Mouse (Mus musculus) heart, postnatal 10 days (tissue): ENCODE results near the gene Tjp1. TPM values are rescaled to one million over a fixed set of nuclear protein-coding genes. Genes with fewer than 3 reads are reported as not detected.

Source experiments
- DNase-seq, 2 experiments: peaks; one replicate each; pipeline ENCODE4 v3.0.0; 2021
- intact Hi-C: fragments of 180-260 bp; cut with DNase I; formaldehyde crosslinking; loops from one replicate; pipeline ENCODE4 v1.15.1; 2025
- total RNA-seq, 2 experiments: library from RNA; stranded (reverse); gene quantifications; 2 replicates each; pipeline ENCODE4 v1.2.3; 2021

Gene Tjp1
- total RNA-seq: 100 to 1,000 TPM; 143 to 169 TPM

DNA sequence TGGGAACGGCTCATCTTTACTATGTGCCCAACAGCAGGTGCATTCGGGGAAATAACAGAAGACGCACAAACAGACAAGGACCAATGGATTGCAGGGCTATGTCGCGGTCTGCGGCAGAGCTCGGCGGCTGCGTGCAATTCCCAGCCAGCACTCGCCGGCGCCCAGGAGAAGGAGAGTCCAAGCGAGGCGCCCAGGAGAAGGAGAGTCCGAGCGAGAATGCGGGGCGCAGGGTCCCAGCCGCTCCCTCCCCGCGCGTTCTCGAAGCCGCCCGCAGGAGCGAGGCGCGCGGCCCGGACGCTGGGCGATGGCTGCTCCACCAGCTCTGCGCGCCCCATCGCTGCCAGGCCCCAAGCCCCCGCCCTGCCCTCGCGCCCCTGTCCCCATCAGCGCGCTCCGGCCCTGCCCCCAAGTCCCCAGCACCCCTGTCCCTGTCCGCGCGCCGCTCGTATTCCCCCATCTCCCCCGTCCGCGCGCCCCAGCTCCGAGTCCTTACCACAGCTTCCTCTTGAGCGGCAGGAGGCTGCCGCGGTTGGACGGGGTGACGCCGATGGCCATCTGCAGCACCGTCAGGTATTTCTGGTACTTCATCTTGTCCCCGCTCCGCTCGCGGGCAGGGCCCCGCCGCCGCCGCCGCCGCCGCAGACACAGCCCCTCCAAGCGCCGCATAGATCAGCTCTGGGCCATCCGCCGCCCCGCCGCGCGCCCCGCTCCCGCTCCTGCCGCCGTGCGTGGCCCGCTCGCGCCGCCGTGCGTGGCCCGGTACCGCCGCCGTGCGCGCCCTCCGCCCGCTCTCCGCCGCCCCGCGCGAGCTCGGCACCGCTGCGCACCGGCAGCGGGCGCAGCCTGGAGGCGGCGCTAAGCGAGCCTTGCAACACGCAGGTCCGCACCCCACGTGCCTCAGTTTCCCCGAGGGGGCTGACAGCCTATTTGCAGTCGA, at the start of gene Tjp1:
Gene Tjp1 (minus strand): TSS at position 711 of the 937 bp plus-strand sequence.
- intact Hi-C loops: no loop called here
- DNase-seq: no peak

- intact Hi-C loops: no loop called here
- no peak for DNase-seq
These were observed 49.5 kb upstream of the Tjp1 start for GRCm38 (mm10) chr7:65577118-65577517.

GRCm38 (mm10) chr7:65572731-65573130, 45.1 kb upstream of the Tjp1 start:
- intact Hi-C loops: no loop called here
- no peak for DNase-seq

DNA sequence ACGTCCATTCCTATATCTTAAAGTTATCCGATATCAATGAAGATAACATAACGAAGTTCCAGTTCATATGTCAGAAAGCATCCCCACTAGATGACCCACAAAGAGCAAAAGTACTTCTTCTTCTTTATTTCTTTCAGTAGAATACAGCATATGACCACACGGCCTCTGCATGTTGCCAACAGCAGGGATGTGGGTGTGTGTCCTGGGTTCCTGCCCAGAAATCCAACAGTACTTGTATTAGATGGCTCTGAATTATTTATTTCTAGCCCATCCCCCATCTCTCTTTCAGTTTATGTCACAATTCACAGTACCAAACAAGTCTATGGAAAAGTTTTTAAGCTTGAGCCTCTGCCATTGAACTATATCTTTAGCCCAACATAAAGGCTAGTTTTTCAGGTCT, 43.1 kb upstream of the Tjp1 start:
- intact Hi-C loops: no loop called here
- DNase-seq: peak; percentile 18 to 29

DNA sequence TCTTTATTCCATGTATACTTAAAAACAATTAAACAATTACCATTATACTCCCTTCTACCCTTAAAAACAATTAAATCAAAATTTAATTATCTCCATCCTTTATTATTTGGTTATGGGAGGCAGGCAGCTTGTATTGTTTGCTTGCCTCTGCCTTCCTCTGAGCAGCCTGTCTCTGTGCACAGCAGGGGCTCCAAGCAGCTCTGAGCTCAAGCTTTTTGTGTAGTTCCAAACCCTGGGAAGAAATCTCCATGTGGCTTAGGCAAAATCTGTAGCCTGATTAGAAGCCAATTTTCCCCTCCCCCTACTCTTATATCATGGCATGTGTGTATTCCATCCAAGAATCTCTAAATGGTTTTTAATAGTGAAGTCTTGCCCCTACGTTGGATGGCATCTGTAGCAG, 28.4 kb upstream of the Tjp1 start:
- intact Hi-C loops: no loop called here
- no peak for DNase-seq

DNA sequence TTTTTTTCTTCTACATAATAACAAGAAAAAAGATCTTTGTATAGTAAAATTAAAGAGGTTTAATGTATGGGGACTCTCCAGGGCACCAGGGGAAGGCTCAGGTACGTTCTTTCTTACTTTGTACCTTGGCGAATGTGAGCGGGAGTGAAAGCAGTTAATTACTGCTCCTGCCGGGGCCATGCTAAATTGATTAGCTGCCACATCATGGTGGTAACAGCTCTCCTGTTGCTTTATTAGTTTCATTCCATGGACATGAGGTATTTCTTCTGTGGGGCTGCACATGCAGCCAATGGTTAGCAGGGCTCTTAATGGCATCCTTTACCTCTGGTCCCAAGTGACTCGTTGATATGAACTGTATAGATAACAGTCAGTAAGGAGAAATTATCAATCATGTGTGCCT, 18.2 kb upstream of the Tjp1 start:
- no peak for DNase-seq
- intact Hi-C loops: no loop called here

GRCm38 (mm10) chr7:65532689-65533088, 5.1 kb upstream of the Tjp1 start:
- DNase-seq: no peak
- intact Hi-C loops: no loop called here

- DNase-seq: no peak
- intact Hi-C loops: no loop called here
These were observed 4.5 kb downstream of the Tjp1 start for GRCm38 (mm10) chr7:65523116-65523515.

DNA sequence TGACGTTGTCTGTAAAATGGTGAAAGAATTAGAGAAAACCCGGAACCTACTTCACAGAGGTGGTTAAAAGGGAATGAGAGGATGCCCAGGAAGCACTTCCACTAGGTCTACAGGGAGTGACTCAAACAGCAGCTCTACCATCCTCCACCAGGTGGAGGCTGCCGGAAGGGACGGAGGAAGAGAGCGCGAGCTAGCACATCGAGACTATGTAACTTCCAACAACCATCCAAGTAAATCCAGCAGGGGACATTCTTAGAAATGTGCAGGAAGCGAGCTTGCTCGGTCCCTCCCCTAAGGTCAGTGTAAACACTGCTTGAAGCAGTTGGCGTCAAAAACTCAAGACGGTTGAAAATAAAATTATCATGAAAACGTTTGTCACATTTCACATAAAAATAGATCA, 5.1 kb downstream of the Tjp1 start:
- intact Hi-C loops: no loop called here
- no peak for DNase-seq

DNA sequence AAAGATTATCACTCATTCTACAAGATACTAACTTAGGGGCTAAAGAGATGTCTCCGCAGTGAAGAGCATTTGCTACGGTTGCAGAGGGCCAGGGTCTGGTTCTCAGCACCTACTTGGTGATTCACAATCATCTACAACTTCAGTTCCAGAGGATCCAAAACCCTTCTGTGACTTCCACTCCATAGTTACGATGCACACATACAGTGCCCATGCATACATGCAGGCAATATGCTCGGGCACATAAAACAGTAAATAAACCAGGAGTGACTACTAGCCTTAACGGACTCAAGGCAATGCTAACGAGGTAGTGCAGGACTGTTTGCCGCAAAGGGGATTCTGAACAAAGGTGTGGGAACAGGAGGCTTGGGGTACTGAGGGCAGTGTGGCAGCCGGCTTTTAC, 7.0 kb downstream of the Tjp1 start:
- DNase-seq: no peak
- intact Hi-C loops: no loop called here

DNA sequence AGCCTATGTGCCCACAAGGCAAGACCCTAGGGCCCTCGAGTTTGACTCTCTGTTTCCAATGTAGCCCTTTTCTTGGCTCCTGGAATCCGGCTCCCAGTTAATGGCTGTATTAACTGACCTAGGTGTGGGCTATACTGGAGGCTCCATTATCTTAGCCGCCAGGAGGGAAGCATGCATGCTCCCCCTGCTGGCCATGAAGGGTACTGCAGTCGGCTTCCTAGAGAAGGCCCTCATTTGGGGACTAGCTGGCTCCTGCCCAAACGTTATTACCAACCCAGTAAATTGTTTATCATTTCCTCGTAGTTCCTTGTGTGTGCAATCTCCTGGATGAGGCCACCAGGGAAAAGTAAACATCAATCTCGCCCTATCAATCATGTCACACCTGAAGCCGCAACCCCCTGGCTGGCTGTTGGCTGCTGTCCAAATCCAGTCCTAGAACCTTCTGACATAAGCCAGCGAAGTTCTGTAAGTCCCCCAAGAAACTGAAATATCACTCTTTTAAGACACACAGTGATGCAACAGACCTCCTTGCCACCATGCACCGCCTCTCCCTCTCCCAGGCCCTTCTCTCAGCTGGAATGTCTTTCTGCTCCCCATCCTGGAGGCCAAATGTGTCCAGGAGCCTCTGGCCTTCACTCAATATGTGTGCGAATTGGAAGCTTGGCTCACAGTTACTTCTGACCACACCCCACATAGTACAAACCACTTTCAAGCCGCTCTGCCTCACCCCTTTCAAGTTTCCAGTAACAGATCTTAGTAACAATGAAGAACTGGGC, 7.6 kb downstream of the Tjp1 start:
- DNase-seq: peak; percentile 75 to 82
- intact Hi-C loops: loop anchor here (1.0 kb wide), 1 partner anchor 203 kb away; no protein-coding TSS in a partner anchor

- no peak for DNase-seq
- intact Hi-C loops: no loop called here
These were observed 10.7 kb downstream of the Tjp1 start for GRCm38 (mm10) chr7:65516903-65517302.

- intact Hi-C loops: no loop called here
- DNase-seq: no peak
These were observed 14.0 kb downstream of the Tjp1 start for GRCm38 (mm10) chr7:65513451-65514179.

DNA sequence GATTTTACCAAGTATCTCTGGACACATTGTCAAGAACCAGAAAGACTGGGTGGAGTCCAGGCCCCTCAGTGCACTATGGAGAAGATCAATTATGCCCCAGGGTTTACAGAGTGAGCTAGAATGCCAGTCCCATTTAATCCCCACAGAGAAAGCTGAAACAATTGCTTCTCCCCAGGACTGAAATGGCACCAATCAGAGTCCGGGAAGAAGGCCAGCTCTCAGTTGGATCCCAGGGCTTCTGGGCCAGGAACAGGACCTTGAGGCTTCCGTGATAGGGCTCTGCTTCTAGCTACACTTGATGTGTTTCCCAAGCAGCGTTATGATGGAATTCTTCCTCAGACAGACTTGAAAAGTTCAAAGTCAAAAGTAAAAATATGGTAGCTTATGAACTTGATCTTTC, 18.2 kb downstream of the Tjp1 start:
- peak; percentile 34 to 46 for DNase-seq
- intact Hi-C loops: no loop called here

DNA sequence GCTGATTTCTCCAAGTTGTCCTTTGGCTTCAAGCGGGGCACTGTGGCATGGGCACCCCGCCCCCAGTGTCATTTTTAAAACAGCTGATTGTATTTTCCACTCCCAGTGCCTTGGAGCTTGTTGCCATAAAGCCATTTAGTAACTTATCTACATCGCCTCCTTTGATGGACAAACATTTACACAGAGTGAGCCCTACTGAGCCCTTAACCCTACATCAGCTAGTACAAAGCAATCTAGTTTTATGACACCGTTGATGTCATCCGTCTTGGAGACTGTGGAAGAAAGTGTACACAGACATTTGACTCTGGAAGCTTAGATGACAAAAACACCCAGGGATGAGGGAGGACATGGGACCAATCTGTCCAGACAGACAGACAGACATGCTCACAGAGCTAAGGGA, 20.2 kb downstream of the Tjp1 start:
- no peak for DNase-seq

DNA sequence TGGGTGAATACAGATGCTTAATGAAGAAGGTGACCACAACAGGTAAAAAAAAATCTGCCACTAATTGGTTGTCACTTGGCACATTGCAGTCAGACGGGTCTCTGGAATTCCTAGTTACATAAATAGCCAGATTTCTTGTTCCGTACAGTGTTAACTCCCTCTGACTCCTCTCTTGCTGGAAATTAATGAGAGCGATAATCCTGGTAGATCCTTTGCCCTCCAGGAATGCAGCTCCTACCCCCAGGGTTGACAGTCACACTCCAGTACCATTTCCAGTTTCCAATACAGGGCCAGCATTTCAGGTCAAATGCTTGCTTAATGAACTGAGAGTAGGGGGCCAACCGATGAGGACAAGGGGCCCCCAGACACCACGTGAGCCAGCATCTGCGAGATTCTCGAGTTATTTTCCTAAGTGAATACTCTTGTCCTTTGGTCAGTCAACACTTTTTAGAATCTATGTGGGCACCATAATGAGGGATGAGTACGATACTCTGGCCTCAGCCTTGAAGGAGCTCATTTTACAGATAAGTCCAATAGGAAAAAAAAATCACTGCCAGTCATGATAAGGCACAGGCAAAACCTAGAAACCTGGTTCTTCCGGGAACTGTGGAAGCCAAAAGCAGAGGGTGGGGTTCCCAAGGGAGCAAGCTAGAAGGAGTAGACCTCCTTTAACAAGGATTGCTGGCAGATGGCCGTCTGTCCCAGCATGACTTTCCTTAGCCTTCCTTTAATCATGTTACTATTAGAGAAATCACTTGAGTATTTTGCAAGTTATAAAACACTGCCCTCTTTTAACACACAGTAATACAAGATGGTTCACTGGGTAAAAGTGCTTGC, 24.9 kb downstream of the Tjp1 start:
- DNase-seq: no peak

More for the DNA sequence above, 20.2 kb downstream of the Tjp1 start:
- intact Hi-C loops: no loop called here

DNA sequence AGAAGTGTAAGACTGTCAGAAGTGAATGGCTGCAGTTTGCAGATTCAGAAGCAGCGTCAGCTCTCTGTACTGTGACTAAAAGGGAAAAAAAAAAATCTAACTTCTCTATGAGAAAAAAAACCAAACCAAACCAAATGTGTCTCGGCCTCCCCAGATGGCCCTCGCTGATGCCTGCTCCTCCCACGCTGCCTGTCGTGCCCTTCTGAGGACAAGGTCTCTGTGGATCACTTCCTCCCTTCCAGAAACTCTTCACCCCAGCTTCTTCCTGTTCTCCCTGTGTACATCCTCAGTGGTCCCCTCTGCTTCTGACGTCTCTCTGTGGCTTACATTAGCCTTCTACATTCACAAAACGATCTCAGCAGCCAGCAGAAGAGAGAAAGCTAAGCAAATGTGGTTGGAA, 26.8 kb downstream of the Tjp1 start:
- intact Hi-C loops: no loop called here

More for the DNA sequence above, 24.9 kb downstream of the Tjp1 start:
- intact Hi-C loops: no loop called here

DNA sequence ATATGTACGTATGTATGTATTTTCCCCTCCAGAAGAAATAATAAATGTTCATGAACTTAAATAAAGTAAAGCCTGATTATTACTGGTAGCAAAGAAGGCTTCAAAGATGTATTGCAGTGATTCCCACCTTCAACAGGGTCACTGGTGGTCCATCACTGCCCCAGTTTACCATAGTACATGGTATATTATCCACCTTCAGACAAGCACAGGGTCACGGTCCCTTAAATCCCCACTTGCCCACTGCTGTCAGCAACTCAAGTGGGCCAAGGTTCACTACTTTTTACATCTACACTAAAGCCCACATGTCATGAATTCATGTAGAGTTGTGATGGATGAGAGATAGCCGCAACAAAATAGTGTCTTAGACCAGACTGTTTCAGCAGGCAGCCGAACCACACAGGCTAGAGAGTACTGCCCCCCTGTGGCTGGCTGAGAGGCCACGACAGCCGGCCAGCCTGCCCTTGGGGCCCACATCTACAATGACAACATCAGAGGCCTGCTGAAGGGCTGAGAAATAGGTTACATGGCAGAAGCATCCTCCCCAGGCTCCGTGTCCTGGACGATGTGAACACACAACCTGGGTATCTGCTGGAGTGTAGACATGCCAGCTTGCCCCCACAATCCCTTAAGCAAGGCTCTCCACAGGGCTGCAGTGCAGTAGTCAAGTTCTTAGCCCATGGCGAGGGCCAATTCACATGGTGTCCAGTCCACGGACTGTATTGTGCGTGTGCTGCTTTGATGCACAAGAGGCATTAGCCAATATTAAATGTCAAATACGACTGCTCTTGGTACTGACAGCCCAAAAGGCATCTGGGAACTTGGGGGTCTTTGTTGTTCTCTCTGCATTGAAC, 29.6 kb downstream of the Tjp1 start:
- intact Hi-C loops: loop anchor here (1.0 kb wide), 1 partner anchor 179 kb away; no protein-coding TSS in a partner anchor
- peak; percentile 83 to 88 for DNase-seq

More for the DNA sequence above, 26.8 kb downstream of the Tjp1 start:
- no peak for DNase-seq

GRCm38 (mm10) chr7:65490526-65490925, 37.1 kb downstream of the Tjp1 start:
- intact Hi-C loops: no loop called here
- no peak for DNase-seq
